Mouse (Mus musculus): Measurements from ENCODE around the gene Stfa1. TPM values are rescaled to one million over a fixed set of nuclear protein-coding genes. Genes with fewer than 3 reads are reported as not detected.
"Not testable (repeated sequence)": the region's sequence is repeated elsewhere in the genome, so short reads cannot be mapped to it uniquely, and the experiment has no call there.

Gene Stfa1
- polyA plus RNA-seq (2015; fragmentation: Nextera tagmentation; extraction: Ambion mirVana): 16.1 and 18.4 TPM in 2 replicates

DNA sequence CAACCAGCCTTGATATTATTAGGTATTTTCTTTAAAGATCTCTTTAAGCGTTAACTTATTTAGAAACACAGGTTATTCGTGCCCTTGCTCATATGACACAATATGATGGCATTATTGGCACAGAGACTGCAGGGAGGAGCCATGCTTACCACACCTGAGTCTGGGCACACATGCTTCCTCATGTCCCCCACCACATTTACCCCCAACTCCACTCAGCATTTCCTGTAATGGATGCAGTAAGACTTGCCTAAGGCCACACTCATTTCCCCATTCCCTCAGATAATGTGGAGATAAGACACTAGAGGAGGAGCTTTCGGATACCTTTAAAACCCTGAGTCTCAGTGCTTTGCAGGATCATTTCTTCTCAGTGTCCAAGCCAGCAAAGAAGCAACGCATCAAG is at the start of gene Stfa1:
Gene Stfa1 (plus strand): TSS at position 156 of the 400 bp plus-strand sequence.
- 82% methylated on average over 4 of the region's 4 CpGs for WGBS
- not testable (repeated sequence) for H3K4me3 ChIP-seq (replicated peaks; ENCODE audit: low read depth, low read length); H3K9ac ChIP-seq (ENCODE audit: low read depth, low read length); H3K27me3 ChIP-seq (ENCODE audit: insufficient read depth, low read length); H3K36me3 ChIP-seq (ENCODE audit: insufficient read depth, low read length); H3K4me2 ChIP-seq (ENCODE audit: low read length); H3K9me3 ChIP-seq (replicated peaks; ENCODE audit: low read length); DNase-seq (ENCODE audit: low spot score); ATAC-seq (replicated peaks; ENCODE audit: low FRiP score, low read depth); H3K27ac ChIP-seq; H3K4me1 ChIP-seq (replicated peaks; ENCODE audit: insufficient read depth, low read length)

DNA sequence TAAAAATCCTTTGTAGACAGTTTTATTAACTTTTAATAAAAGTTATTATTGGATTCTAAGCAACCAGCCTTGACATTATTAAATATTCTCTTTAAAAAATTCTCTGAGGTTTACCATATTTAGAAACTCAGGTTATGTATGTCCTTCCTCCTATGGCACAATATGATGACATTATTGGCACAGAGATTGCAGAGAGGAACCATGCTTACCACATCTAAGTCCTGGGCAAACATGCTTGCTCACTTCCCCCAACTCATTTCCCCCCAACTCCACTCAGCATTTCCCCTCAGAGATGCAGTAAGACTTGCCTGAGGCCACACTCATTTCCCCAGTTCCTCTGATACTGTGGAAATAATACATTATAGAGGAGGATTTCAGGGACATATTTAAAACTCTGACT is 16.2 kb upstream of the Stfa1 start:
- not testable (repeated sequence) for H3K4me1 ChIP-seq (replicated peaks; ENCODE audit: insufficient read depth, low read length); DNase-seq (ENCODE audit: low spot score); H3K4me3 ChIP-seq (replicated peaks; ENCODE audit: low read depth, low read length); H3K27me3 ChIP-seq (ENCODE audit: insufficient read depth, low read length); ATAC-seq (replicated peaks; ENCODE audit: low FRiP score, low read depth); H3K9me3 ChIP-seq (replicated peaks; ENCODE audit: low read length); H3K9ac ChIP-seq (ENCODE audit: low read depth, low read length); H3K36me3 ChIP-seq (ENCODE audit: insufficient read depth, low read length); H3K27ac ChIP-seq; H3K4me2 ChIP-seq (ENCODE audit: low read length)

DNA sequence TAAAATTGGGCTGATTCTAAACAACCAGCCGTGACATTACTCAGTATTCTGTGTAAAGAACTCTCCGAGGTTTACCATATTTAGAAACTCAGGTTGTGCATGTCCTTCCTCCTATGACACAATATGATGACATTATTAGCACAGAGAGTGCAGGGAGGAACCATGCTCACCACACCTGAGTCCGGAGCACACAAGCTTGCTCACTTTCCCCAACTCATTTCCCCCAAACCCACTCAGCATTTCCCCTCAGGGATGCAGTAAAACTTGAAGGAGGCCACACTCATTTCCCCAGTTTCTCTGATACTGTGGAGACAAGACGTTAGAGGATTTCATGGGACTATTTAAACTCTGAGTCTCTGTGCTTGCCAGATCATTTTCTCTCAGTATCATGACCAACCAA is 12.4 kb downstream of the Stfa1 start:
- Histone ChIP-seq H3K27ac (no peak overlapping the region), H3K4me2 (ENCODE audit: low read length) (no peak overlapping the region), H3K9ac (ENCODE audit: low read depth, low read length) (no peak overlapping the region), H3K4me1 (replicated peaks; ENCODE audit: insufficient read depth, low read length) (no peaks in the 10 kb centered on the region), H3K27me3 (ENCODE audit: insufficient read depth, low read length) (no peaks in the 10 kb centered on the region), H3K36me3 (ENCODE audit: insufficient read depth, low read length) (no peaks in the 10 kb centered on the region), H3K9me3 (replicated peaks; ENCODE audit: low read length) (no peaks in the 10 kb centered on the region), H3K4me3 (replicated peaks; ENCODE audit: low read depth, low read length) (no peak overlapping the region)
- ATAC-seq (replicated peaks; ENCODE audit: low FRiP score, low read depth) (no peak), DNase-seq (ENCODE audit: low spot score) (no peak)
- 75% methylated on average over 4 of the region's 4 CpGs for WGBS
- TF ChIP-seq CTCF (IDR thresholded peaks at IDR 0.05; ENCODE audit: low read depth): no peak

DNA sequence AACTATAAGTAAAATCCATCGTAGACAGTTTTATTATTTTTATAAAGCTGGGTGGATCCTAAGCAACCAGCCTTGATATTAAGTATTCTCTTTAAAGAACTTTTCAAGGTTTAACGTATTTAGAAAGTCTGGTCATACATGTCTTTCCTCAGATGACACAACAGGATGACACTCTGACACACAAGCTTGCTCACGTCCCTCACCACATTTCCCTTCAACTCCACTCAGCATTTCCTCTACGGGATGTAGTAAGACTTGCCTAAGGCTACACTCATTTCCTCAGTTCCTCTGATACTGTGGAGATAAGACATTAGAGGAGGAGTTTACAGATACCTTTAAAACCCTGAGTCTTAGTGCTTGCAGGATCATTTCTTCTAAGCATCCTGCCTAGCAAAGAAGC is 30.9 kb downstream of the Stfa1 start:
- no peaks in the 10 kb centered on the region for H3K9me3 ChIP-seq (replicated peaks; ENCODE audit: low read length)
- no peak overlapping the region for H3K4me2 ChIP-seq (ENCODE audit: low read length)
- H3K4me3 ChIP-seq (replicated peaks; ENCODE audit: low read depth, low read length): no peak overlapping the region
- DNase-seq (ENCODE audit: low spot score) (peak; percentile 3), ATAC-seq (replicated peaks; ENCODE audit: low FRiP score, low read depth) (no peak)
- no peak overlapping the region for H3K9ac ChIP-seq (ENCODE audit: low read depth, low read length)
- WGBS: 72% methylated on average over 4 of the region's 4 CpGs
- H3K27ac ChIP-seq: no peak overlapping the region
- no peak for TF ChIP-seq CTCF (IDR thresholded peaks at IDR 0.05; ENCODE audit: low read depth)
- H3K36me3 ChIP-seq (ENCODE audit: insufficient read depth, low read length): no peaks in the 10 kb centered on the region
- H3K4me1 ChIP-seq (replicated peaks; ENCODE audit: insufficient read depth, low read length): no peaks in the 10 kb centered on the region
- H3K27me3 ChIP-seq (ENCODE audit: insufficient read depth, low read length): no peaks in the 10 kb centered on the region

DNA sequence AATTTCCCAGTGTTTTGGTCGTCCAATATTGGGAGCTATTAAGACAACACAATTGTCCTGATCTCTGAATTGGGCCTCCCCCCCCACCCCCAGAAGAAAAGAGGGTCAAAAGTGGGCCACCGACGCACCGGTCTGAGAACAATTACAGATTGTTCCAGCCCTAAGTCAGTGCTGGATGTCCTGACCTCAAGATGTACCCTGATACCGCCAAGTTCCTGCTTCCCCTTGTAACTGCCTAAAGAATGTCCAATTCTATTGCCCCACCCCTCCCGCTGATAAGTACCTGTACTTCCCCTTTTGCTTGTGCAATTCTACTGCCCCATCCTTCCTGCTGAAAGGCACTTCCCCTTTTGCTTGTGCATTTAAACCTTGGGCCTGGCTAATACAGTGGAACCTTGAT is 39.4 kb downstream of the Stfa1 start:
- not testable (repeated sequence) for H3K27ac ChIP-seq; H3K4me1 ChIP-seq (replicated peaks; ENCODE audit: insufficient read depth, low read length); H3K9me3 ChIP-seq (replicated peaks; ENCODE audit: low read length); DNase-seq (ENCODE audit: low spot score); H3K4me2 ChIP-seq (ENCODE audit: low read length); H3K36me3 ChIP-seq (ENCODE audit: insufficient read depth, low read length); H3K9ac ChIP-seq (ENCODE audit: low read depth, low read length); ATAC-seq (replicated peaks; ENCODE audit: low FRiP score, low read depth); H3K27me3 ChIP-seq (ENCODE audit: insufficient read depth, low read length); H3K4me3 ChIP-seq (replicated peaks; ENCODE audit: low read depth, low read length)
- WGBS: 81% methylated on average over 6 of the region's 6 CpGs

DNA sequence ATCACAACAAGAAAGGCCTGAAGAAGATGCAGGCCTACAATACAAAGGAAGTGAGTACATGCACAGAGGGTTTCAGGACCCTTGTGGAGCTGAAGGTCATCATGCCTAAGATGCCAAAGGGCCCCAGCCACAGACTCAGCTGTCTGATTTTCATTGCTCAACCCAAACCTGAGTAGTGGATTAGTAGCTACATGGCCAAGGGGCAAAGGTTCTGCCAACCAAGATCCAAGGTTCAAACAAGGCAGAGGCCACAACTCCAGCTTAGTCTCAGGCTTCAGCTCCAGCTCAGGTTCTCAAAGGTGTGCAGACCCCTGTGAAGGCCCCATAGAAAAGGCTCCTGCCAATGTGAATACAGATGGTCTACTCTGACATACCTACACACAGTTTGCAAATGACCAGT is 42.5 kb downstream of the Stfa1 start:
- Histone ChIP-seq H3K27ac (no peak overlapping the region), H3K4me1 (replicated peaks; ENCODE audit: insufficient read depth, low read length) (no peaks in the 10 kb centered on the region), H3K27me3 (ENCODE audit: insufficient read depth, low read length) (no peaks in the 10 kb centered on the region), H3K36me3 (ENCODE audit: insufficient read depth, low read length) (no peaks in the 10 kb centered on the region), H3K4me2 (ENCODE audit: low read length) (no peak overlapping the region), H3K9me3 (replicated peaks; ENCODE audit: low read length) (no peaks in the 10 kb centered on the region), H3K9ac (ENCODE audit: low read depth, low read length) (no peak overlapping the region), H3K4me3 (replicated peaks; ENCODE audit: low read depth, low read length) (no peak overlapping the region)
- no peak for TF ChIP-seq CTCF (IDR thresholded peaks at IDR 0.05; ENCODE audit: low read depth)
- DNase-seq (ENCODE audit: low spot score) (no peak), ATAC-seq (replicated peaks; ENCODE audit: low FRiP score, low read depth) (no peak)

DNA sequence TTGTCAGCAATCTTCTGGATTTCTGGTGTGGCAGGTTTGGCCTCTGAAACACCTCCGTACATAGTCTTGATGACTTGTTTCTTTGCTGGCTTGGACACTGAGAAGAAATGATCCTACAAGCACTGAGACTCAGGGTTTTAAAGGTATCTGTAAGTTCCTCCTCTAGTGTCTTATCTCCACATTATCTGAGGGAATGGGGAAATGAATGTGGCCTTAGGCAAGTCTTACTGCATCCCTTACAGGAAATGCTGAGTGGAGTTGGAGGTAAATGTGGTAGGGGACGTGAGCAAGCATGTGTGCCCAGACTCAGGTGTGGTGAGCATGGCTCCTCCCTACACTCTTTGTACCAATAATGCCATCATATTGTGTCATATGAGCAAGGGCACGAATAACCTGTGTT is 57.5 kb downstream of the Stfa1 start, which contains the start of gene BC117090:
Gene BC117090 (minus strand): TSS at position 101 of the 400 bp plus-strand sequence.
- Histone ChIP-seq H3K27ac (no peak within 1 kb of the TSS), H3K4me2 (ENCODE audit: low read length) (no peak within 1 kb of the TSS), H3K9me3 (replicated peaks; ENCODE audit: low read length) (no peaks in the 10 kb centered on the region), H3K4me1 (replicated peaks; ENCODE audit: insufficient read depth, low read length) (no peaks in the 10 kb centered on the region), H3K4me3 (replicated peaks; ENCODE audit: low read depth, low read length) (no peak within 1 kb of the TSS), H3K36me3 (ENCODE audit: insufficient read depth, low read length) (no peaks in the 10 kb centered on the region), H3K9ac (ENCODE audit: low read depth, low read length) (no peak within 1 kb of the TSS), H3K27me3 (ENCODE audit: insufficient read depth, low read length) (no peaks in the 10 kb centered on the region)
- ATAC-seq (replicated peaks; ENCODE audit: low FRiP score, low read depth): no peak
- WGBS: 86% methylated on average over 3 of the region's 3 CpGs
- DNase-seq (ENCODE audit: low spot score): no peak
- no peak for TF ChIP-seq CTCF (IDR thresholded peaks at IDR 0.05; ENCODE audit: low read depth)

Other genes with a start within 250 kb of the Stfa1 start
- 8.1 and 8.7 TPM in 2 replicates for gene Wdr5b, start 235.8 kb upstream of the Stfa1 start, polyA plus RNA-seq (2015; fragmentation: Nextera tagmentation; extraction: Ambion mirVana)
- 362 and 409 TPM in 2 replicates for gene Fam162a, start 205.4 kb upstream of the Stfa1 start, polyA plus RNA-seq (2015; fragmentation: Nextera tagmentation; extraction: Ambion mirVana)
- 92.5 and 95.9 TPM in 2 replicates for gene Ccdc58, start 205.3 kb upstream of the Stfa1 start, polyA plus RNA-seq (2015; fragmentation: Nextera tagmentation; extraction: Ambion mirVana)
- gene Csta1, start 145.7 kb upstream of the Stfa1 start, polyA plus RNA-seq (2015; fragmentation: Nextera tagmentation; extraction: Ambion mirVana): not detected in 2 replicates
- 4.7 and 5.1 TPM in 2 replicates for gene Stfa2l1, start 120.1 kb upstream of the Stfa1 start, polyA plus RNA-seq (2015; fragmentation: Nextera tagmentation; extraction: Ambion mirVana)
- gene Gm5483, start 92.7 kb upstream of the Stfa1 start, polyA plus RNA-seq (2015; fragmentation: Nextera tagmentation; extraction: Ambion mirVana): 9.6 and 11.5 TPM in 2 replicates
- 0.88 and 1.7 TPM in 2 replicates for gene Gm5416, start 66.5 kb upstream of the Stfa1 start, polyA plus RNA-seq (2015; fragmentation: Nextera tagmentation; extraction: Ambion mirVana)
- 3.5 and 4.5 TPM in 2 replicates for gene 2010005H15Rik, start 55.5 kb upstream of the Stfa1 start, polyA plus RNA-seq (2015; fragmentation: Nextera tagmentation; extraction: Ambion mirVana)
- not detected in 2 replicates for gene BC117090, start 57.4 kb downstream of the Stfa1 start, polyA plus RNA-seq (2015; fragmentation: Nextera tagmentation; extraction: Ambion mirVana)
- gene BC100530, start 90.8 kb downstream of the Stfa1 start, polyA plus RNA-seq (2015; fragmentation: Nextera tagmentation; extraction: Ambion mirVana): 13.9 and 14.2 TPM in 2 replicates
- gene Stfa2, start 131.5 kb downstream of the Stfa1 start, polyA plus RNA-seq (2015; fragmentation: Nextera tagmentation; extraction: Ambion mirVana): 3.9 and 4.0 TPM in 2 replicates
- gene Stfa3, start 178.4 kb downstream of the Stfa1 start, polyA plus RNA-seq (2015; fragmentation: Nextera tagmentation; extraction: Ambion mirVana): 3.3 and 3.7 TPM in 2 replicates

All from kidney, postnatal 0 days (tissue).